Mouse (Mus musculus) midbrain, embryonic 13.5 days (tissue): Measurements from ENCODE around the gene Vti1a. TPM values are rescaled to one million over a fixed set of nuclear protein-coding genes. Genes with fewer than 3 reads are reported as not detected.

ENCODE experiments used
- ATAC-seq: fragments of 200-750 bp; cut with Nextera tagmentation; 2 replicates; pipeline ENCODE4 v1.8.0; 2017; ENCODE audit warnings: mild to moderate bottlenecking, moderate TSS enrichment, moderate library complexity
- H3K27ac ChIP-seq: fragments of 300-500 bp; sonication (generic); 2 replicates; pipeline ENCODE4 v1.5.1; 2015; ENCODE audit warnings: inconsistent platforms, mild to moderate bottlenecking, moderate library complexity
- H3K27me3 ChIP-seq: fragments of 300-500 bp; sonication (generic); 2 replicates; pipeline ENCODE4 v1.6.1; 2015; ENCODE audit warnings: mild to moderate bottlenecking, inconsistent platforms
- H3K36me3 ChIP-seq: fragments of 300-500 bp; sonication (generic); 2 replicates; pipeline ENCODE4 v1.6.1; 2015; ENCODE audit warnings: mild to moderate bottlenecking, inconsistent platforms
- H3K4me1 ChIP-seq: fragments of 300-500 bp; sonication (generic); replicated peaks from 2 replicates; pipeline ENCODE4 v1.6.1; 2015; ENCODE audit warnings: inconsistent platforms
- H3K4me2 ChIP-seq: fragments of 300-500 bp; sonication (generic); replicated peaks from 2 replicates; pipeline ENCODE4 v1.6.1; 2015; ENCODE audit warnings: moderate library complexity, mild to moderate bottlenecking, inconsistent platforms
- H3K4me3 ChIP-seq: fragments of 300-500 bp; sonication (generic); replicated peaks from 2 replicates; pipeline ENCODE4 v1.5.1; 2015; ENCODE audit warnings: mild to moderate bottlenecking, inconsistent platforms
- H3K9ac ChIP-seq: fragments of 300-500 bp; sonication (generic); replicated peaks from 2 replicates; pipeline ENCODE4 v1.6.1; 2015; ENCODE audit warnings: mild to moderate bottlenecking, inconsistent platforms
- H3K9me3 ChIP-seq: fragments of 300-500 bp; sonication (generic); 2 replicates; pipeline ENCODE4 v1.6.1; 2016; ENCODE audit warnings: mild to moderate bottlenecking, inconsistent platforms
- WGBS: fragments of 180-500 bp; shearing (Covaris S2); methylation state at CpG from one replicate; pipeline ENCODE4 v1.1.7; 2015; 5-methylcytosine and 5-hydroxymethylcytosine counted together
- polyA plus RNA-seq: library from polyadenylated mRNA; unstranded; fragments of >200 nt; fragmentation: Nextera tagmentation; extraction: Ambion mirVana; gene quantifications from 2 replicates; pipeline ENCODE4 v1.2.1, GENCODE M21; 2015

The Vti1a gene
- polyA plus RNA-seq, 1 experiment from 2014 or later = 31.4 TPM

DNA sequence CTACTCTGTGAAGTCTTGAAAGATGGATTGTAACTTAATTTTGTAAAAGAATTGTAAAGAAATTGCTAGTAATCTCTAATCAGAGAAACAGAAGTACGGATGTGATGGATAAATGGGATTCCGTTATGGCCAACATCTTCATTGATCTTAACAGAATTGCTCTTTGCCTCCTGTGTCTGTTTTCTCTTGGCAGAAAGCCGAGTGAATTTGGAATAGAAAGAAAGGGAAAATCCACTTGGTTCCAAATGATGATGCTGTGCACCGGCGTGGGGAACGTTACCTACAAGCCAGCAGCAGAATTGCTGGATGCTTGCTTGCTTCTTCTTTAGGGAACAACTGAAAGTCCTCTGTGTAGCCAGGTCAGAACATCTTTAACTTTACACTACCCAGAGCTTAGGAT lies 24.4 kb downstream of the Vti1a start:
- WGBS = 88% methylated on average over 6 of the region's 6 CpGs
- Histone ChIP-seq H3K27ac (no peak overlapping the region), H3K4me2 (no peak overlapping the region), H3K4me1 (peaks cover 22% of the 10 kb centered on the region), H3K36me3 (no peaks in the 10 kb centered on the region), H3K27me3 (no peaks in the 10 kb centered on the region), H3K9ac (no peak overlapping the region), H3K9me3 (no peaks in the 10 kb centered on the region), H3K4me3 (no peak overlapping the region)
- ATAC-seq = no peak

DNA sequence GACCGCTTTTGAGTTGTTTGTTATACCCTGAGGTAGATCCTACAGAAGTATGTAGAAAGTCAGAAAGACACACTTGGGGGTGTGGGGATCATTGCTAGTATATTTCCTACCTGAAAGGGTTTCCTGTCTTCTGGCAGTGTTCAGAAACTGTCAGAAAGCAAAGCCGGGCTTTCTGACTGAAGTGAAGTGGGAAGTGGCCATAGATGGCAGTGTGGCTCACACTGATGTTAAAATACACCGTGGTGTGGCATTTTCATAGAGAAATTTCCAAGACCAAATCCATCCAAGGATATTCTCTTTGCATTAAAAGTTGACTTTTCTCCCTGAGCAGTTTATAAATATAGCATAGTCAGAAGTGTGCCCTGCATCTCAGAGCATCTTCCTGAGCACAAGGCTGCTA lies 25.3 kb downstream of the Vti1a start:
- Histone ChIP-seq H3K9me3 (no peaks in the 10 kb centered on the region), H3K4me1 (peaks cover 19% of the 10 kb centered on the region), H3K27me3 (no peaks in the 10 kb centered on the region), H3K4me2 (no peak overlapping the region), H3K4me3 (no peak overlapping the region), H3K9ac (no peak overlapping the region), H3K36me3 (no peaks in the 10 kb centered on the region), H3K27ac (no peak overlapping the region)
- WGBS = 67% methylated on average over 3 of the region's 3 CpGs
- ATAC-seq = no peak

DNA sequence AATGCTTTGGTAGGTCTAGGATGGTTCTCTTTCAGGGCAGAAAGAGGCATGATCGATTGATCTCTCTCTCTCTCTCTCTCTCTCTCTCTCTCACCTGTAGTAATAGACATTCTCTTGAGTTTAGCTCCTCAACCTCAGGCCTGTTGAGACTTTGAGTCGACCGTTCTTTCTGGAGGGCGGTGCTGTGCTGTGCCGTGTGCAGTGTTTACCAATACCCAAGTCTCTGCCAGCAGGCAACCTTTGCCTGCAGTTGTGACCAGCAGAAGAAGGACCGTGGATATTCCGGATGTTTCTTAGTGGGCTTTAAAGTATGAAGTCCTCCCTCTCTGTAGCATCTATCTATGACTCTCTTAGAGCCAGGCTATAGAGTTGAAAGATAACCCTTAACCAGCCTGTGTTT lies 26.3 kb downstream of the Vti1a start:
- no peak overlapping the region for H3K27ac ChIP-seq
- no peaks in the 10 kb centered on the region for H3K36me3 ChIP-seq
- H3K9ac ChIP-seq = no peak overlapping the region
- ATAC-seq = no peak
- no peaks in the 10 kb centered on the region for H3K27me3 ChIP-seq
- no peak overlapping the region for H3K4me2 ChIP-seq
- H3K4me3 ChIP-seq = no peak overlapping the region
- H3K4me1 ChIP-seq = peaks cover 10% of the 10 kb centered on the region; the same call in 1 of the 2 replicates
- H3K9me3 ChIP-seq = no peaks in the 10 kb centered on the region
- WGBS = 92% methylated on average over 7 of the region's 7 CpGs

DNA sequence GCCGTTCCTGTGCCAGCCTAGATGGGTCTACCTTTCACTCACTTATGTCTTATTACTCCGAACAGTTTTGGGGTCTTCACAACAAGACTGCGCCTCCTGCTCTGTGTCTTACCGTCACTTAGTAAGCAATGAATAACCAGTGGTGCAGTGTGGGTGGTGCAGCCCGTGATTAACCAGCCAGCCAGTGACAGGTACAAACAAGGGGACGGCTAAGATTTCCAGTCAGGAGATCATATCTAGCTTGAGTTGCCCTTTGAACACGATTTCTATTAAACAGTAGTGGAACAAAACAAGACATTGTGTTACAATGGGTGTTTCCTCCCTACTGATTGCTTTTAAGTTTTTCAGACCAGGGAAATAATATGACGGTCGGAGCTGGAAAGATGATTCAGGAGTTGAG lies 27.2 kb downstream of the Vti1a start:
- Histone ChIP-seq H3K9me3 (no peaks in the 10 kb centered on the region), H3K4me3 (no peak overlapping the region), H3K4me2 (no peak overlapping the region), H3K27me3 (no peaks in the 10 kb centered on the region), H3K36me3 (no peaks in the 10 kb centered on the region), H3K4me1 (peaks cover 7% of the 10 kb centered on the region; the same call in 1 of the 2 replicates), H3K27ac (no peak overlapping the region), H3K9ac (no peak overlapping the region)
- WGBS = 91% methylated on average over 9 of the region's 9 CpGs
- no peak for ATAC-seq

DNA sequence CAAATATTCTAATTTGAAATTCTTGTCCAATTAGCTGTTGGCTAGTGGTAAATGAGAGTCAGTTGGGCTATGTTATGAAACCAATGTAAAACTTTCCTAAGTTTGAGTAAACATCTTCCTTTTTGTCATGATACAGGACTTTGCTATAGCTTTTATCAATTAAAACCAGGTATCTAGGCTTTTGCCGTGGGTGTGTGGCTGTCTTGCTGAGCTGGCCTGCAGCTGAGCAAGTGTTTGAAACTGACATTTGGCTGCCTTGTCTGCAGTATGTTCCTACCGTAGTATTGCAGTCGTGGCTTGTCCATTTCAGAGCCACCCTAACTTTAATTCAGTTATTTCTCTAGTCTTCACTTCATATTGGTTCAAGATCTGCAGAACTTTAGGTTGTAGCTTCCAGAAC lies 32.1 kb downstream of the Vti1a start:
- Histone ChIP-seq H3K36me3 (no peaks in the 10 kb centered on the region), H3K9ac (no peak overlapping the region), H3K9me3 (no peaks in the 10 kb centered on the region), H3K4me3 (no peak overlapping the region), H3K4me2 (no peak overlapping the region), H3K4me1 (0 out of 2 replicates have a peak, but pooled peaks cover 12% of the 10 kb centered on the region), H3K27ac (no peak overlapping the region), H3K27me3 (no peaks in the 10 kb centered on the region)
- 92% methylated on average over 3 of the region's 3 CpGs for WGBS
- ATAC-seq = no peak

DNA sequence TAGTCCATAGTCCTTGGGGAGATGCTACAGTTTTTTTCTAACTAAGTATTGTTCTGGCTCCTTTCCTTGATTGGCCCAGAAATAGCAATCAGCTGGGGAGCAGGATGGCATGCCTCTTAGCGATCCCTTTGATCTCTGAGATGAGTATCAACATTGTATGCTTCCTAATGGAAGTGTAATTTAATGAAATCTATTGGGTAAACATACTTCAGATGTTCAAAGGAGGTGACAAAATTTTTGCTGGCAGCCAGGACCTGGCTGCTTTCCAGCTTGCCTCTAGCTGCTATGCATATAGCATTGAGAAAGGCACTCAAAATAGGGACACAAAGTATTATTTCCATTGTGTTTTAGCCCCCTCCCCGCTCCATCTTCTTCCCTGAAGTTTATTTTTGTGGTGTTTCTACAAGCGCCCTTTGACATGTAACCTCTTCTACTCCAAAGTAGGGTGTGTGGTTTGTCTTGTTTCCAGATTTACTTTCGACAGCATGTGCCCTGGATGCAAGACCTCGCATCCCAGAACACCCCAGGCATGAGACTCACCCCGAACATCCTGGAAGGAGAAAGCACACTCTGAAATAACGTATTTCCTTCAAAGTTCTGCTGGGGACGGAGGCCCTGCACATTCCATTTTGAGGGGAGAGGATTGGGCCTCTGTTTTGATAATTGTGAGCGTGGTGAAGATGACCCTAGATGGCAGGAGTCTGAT lies 34.7 kb downstream of the Vti1a start:
- peak; percentile 37; the same call in 1 of the 2 replicates for ATAC-seq
- Histone ChIP-seq H3K4me1 (0 out of 2 replicates have a peak, but pooled peaks cover 12% of the 10 kb centered on the region), H3K27ac (0 out of 2 replicates have a peak overlapping the region, but pooled peaks have one; percentile 5), H3K9ac (no peak overlapping the region), H3K9me3 (no peaks in the 10 kb centered on the region), H3K4me3 (no peak overlapping the region), H3K4me2 (no peak overlapping the region), H3K27me3 (no peaks in the 10 kb centered on the region), H3K36me3 (no peaks in the 10 kb centered on the region)
- 79% methylated on average over 9 of the region's 9 CpGs for WGBS

DNA sequence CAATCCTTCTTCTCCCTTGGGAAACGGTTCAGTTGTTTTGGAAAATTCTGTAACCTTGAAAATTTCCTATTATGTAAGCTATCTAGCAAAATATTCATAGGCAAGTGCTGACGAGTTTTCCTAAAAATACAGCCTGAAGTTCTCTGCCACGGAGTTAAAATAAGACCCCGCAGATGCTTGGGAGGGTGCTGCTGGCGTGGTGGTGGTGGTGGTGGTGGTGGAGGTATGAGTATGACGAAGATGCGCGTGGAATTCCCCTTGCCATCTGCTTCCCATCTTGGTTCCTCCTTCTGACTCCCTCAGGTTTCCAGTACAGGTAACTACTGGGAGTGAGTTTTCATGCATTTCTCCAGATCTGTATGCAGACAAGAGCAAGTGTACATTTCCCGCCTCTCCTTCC lies 46.5 kb downstream of the Vti1a start:
- Histone ChIP-seq H3K4me2 (no peak overlapping the region), H3K4me1 (no peaks in the 10 kb centered on the region), H3K27me3 (no peaks in the 10 kb centered on the region), H3K36me3 (no peaks in the 10 kb centered on the region), H3K4me3 (no peak overlapping the region), H3K27ac (no peak overlapping the region), H3K9ac (no peak overlapping the region), H3K9me3 (no peaks in the 10 kb centered on the region)
- ATAC-seq = no peak
- 95% methylated on average over 9 of the region's 9 CpGs for WGBS

DNA sequence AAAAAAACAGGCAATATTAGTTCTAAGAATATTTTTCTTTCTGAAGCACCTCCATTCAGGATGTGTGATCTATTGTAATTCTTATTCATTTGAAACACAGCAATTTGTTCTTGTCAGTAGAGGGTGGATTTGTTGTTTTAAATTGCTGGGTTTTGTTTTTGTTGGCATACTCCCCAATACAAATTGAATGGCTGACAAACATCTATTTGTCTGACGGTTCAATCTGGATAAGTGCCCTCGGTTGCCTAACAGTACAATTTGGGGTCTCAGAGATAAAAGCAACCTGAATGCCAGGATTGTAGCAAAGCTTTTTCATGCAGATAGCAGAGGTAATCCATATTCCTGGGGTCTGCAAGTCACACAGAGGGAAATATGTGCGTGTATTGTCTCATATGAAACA lies 53.6 kb downstream of the Vti1a start:
- H3K4me2 ChIP-seq = no peak overlapping the region
- no peaks in the 10 kb centered on the region for H3K9me3 ChIP-seq
- no peak overlapping the region for H3K4me3 ChIP-seq
- 0 out of 2 replicates have a peak, but pooled peaks cover 8% of the 10 kb centered on the region for H3K4me1 ChIP-seq
- H3K9ac ChIP-seq = no peak overlapping the region
- no peak for ATAC-seq
- H3K36me3 ChIP-seq = no peaks in the 10 kb centered on the region
- 46% methylated on average over 3 of the region's 3 CpGs for WGBS
- H3K27ac ChIP-seq = no peak overlapping the region
- H3K27me3 ChIP-seq = no peaks in the 10 kb centered on the region

DNA sequence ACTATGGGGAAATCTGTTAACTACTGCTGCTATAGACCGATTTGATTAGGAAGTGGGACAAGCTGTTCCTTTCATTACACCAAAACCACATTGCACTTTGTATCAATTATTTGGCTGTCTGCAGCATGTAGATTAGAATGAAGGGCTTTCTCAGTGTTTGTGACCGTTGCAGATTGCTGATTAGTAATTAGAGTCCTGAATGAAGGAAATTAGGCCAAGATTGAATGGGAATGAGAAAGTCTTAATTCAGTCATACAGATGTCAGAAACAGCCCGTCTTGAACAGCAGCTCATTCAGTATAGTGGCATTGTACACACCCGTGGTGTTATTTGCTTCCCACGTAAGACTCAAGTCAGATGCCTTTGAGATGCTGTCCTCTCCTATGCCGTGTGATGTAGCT lies 60.2 kb downstream of the Vti1a start:
- Histone ChIP-seq H3K4me1 (peaks cover 42% of the 10 kb centered on the region), H3K9ac (no peak overlapping the region), H3K27ac (peak overlapping the region; percentile 41; the same call in 1 of the 2 replicates), H3K27me3 (no peaks in the 10 kb centered on the region), H3K9me3 (no peaks in the 10 kb centered on the region), H3K36me3 (no peaks in the 10 kb centered on the region), H3K4me3 (no peak overlapping the region), H3K4me2 (no peak overlapping the region)
- ATAC-seq = no peak
- 46% methylated on average over 6 of the region's 6 CpGs for WGBS

DNA sequence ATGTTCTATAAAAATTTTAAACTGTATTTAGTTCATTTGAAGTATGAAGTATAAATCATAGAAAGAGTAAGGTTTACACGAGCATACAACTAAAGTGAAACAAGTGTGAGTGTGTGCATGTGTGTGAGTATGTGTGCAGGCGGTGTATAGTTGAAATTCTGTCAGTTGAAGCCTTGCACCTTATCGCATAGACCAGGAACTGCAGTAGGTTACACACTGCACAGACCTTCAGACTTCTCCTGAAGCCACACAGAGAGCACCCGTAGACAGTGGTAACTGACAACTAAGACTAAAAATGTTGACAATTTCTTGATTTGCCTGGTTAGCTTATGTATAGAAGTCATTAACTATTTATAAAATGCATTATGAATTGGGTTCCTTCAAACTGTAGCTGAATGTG lies 61.4 kb downstream of the Vti1a start:
- 83% methylated on average over 4 of the region's 4 CpGs for WGBS
- no peak overlapping the region for H3K9ac ChIP-seq
- H3K9me3 ChIP-seq = no peaks in the 10 kb centered on the region
- H3K36me3 ChIP-seq = no peaks in the 10 kb centered on the region
- no peak overlapping the region for H3K27ac ChIP-seq
- peaks cover 51% of the 10 kb centered on the region for H3K4me1 ChIP-seq
- H3K4me3 ChIP-seq = no peak overlapping the region
- no peak for ATAC-seq
- no peak overlapping the region for H3K4me2 ChIP-seq
- no peaks in the 10 kb centered on the region for H3K27me3 ChIP-seq

DNA sequence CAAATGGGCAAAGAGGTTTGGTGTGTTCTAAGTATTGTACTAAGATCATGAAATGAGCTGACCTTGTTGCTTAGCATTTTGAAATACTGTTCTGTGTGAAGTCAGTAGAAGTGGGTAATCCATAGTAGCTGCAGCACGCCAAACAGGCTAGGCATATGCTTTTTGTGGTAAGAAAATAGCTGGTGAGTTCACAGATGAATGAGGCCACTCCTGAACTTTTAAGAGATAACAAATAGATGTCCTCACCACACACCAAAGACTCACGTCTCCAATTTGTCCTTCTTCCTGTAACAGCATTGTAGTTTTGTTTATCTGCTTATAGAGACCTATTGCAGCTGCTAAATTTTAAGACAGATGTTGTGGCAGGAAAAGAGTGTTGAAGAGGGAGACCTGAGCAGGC lies 62.8 kb downstream of the Vti1a start:
- no peak overlapping the region for H3K4me3 ChIP-seq
- 0 out of 2 replicates have a peak overlapping the region, but pooled peaks have one; percentile 4 for H3K9ac ChIP-seq
- no peak for ATAC-seq
- H3K27ac ChIP-seq = peak overlapping the region; percentile 76
- no peaks in the 10 kb centered on the region for H3K36me3 ChIP-seq
- 51% methylated on average over 2 of the region's 2 CpGs for WGBS
- H3K4me2 ChIP-seq = no peak overlapping the region
- no peaks in the 10 kb centered on the region for H3K9me3 ChIP-seq
- H3K27me3 ChIP-seq = no peaks in the 10 kb centered on the region
- H3K4me1 ChIP-seq = peaks cover 56% of the 10 kb centered on the region

DNA sequence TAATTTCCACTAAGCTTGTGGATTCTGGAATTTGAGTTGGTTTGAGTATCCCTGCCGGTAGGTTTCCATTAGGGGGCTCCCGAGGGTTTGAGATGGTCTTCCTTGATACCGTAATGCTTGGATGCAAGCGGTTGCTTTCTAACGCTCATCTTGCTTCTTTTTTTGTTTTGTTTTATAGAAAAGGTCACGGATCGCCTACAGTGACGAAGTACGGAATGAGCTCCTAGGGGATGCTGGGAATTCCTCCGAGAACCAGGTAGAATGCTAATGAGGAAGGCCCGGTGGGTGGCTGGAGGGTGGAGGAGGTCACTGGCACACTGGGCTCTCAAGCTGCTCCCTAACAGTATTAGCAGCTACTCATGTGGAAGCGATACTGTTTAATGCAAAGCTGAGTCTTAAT lies 64.7 kb downstream of the Vti1a start:
- Histone ChIP-seq H3K4me1 (peaks cover 56% of the 10 kb centered on the region), H3K27ac (peak overlapping the region; percentile 75), H3K9me3 (no peaks in the 10 kb centered on the region), H3K4me3 (0 out of 2 replicates have a peak overlapping the region, but pooled peaks have one; percentile 6), H3K4me2 (peak overlapping the region; percentile 41), H3K9ac (no peak overlapping the region), H3K27me3 (no peaks in the 10 kb centered on the region), H3K36me3 (no peaks in the 10 kb centered on the region)
- peak; percentile 54 for ATAC-seq
- WGBS = 3% methylated on average over 12 of the region's 12 CpGs

DNA sequence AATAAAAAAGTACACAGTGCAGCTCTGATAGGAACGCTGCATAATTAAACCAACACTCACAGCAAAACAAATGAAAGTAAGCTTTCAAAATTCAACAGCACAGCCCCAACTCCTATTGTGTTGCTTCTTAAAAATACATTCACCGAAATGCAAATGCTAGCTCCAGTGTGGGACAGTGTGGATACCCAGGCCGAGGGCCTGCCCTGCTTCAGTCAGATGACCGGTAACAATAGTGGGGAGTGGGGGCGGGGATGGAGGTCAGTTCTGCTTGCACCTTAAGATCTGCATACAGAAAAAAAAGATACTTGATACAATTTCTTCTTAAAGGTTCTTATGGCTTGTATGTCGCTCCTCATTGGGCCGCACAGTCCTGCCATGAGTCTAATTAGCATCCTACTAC lies 65.2 kb downstream of the Vti1a start:
- no peaks in the 10 kb centered on the region for H3K27me3 ChIP-seq
- no peak overlapping the region for H3K4me3 ChIP-seq
- no peaks in the 10 kb centered on the region for H3K36me3 ChIP-seq
- peak; percentile 63; the same call in 1 of the 2 replicates for ATAC-seq
- H3K27ac ChIP-seq = peak overlapping the region; percentile 75
- H3K9ac ChIP-seq = no peak overlapping the region
- WGBS = 31% methylated on average over 7 of the region's 7 CpGs
- peaks cover 53% of the 10 kb centered on the region for H3K4me1 ChIP-seq
- H3K9me3 ChIP-seq = no peaks in the 10 kb centered on the region
- peak overlapping the region; percentile 41; the same call in 1 of the 2 replicates for H3K4me2 ChIP-seq
